Mouse (Mus musculus) G1E (cell line): ENCODE results near the gene 2310022B05Rik.

Experiments used
- CTCF ChIP-seq: IDR thresholded peaks from 2 replicates; pipeline ENCODE4 v1.5.1; 2012; ENCODE audit warnings: low read depth, low read length, inconsistent platforms, mixed read lengths
- GATA1 ChIP-seq: IDR thresholded peaks from 2 replicates; pipeline ENCODE4 v1.6.1; 2012; ENCODE audit warnings: borderline replicate concordance, low read length, inconsistent platforms, mixed read lengths
- GATA2 ChIP-seq: IDR thresholded peaks from 2 replicates; pipeline ENCODE4 v1.6.1; 2012; ENCODE audit warnings: low read depth, low read length, inconsistent platforms, borderline replicate concordance
- TAL1 ChIP-seq: conservative IDR thresholded peaks from 2 replicates; pipeline ENCODE4 v1.6.1; 2012; ENCODE audit warnings: low read depth, low read length, inconsistent platforms, mixed read lengths

DNA sequence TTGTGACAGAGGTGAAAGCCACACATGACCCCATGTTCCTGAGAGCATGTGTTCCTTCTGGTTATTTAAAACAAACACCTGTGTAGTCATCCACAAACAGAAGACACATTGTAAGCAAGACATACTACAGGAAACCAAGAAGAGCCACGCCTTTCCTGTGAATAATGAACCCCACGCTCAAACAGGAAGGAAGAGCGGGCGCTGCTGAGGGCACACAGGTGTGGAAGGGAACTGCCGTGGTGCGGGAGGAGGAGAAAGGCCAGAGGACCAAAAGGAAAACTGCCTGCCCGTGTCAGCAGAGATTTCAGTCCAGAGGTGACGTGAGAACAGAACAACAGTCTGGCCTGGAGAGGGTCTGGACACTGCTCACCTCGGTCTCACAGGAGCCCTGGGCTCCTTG lies 37.9 kb upstream of the 2310022B05Rik start:
- TF ChIP-seq CTCF (no peak), TAL1 (no peak), GATA1 (no peak), GATA2 (no peak)
